Mouse (Mus musculus) heart, embryonic 14.5 days (tissue): Measurements from ENCODE around the gene Lce1a1. TPM values are rescaled to one million over a fixed set of nuclear protein-coding genes. Genes with fewer than 3 reads are reported as not detected.

Source experiments
- ATAC-seq: fragments of 200-750 bp; cut with Nextera tagmentation; 2 replicates; pipeline ENCODE4 v1.8.0; 2017; ENCODE audit warnings: low read depth, moderate TSS enrichment; ENCODE audit not compliant: insufficient number of reproducible peaks, insufficient read depth, low FRiP score
- H3K27ac ChIP-seq, 2 experiments: fragments of 200-500 bp in 1 of 2; fragments of 300-500 bp in 1 of 2; sonication (generic) in 1 of 2; replicated peaks in 1 of 2; 2 replicates each; pipeline ENCODE4 v1.5.1; 2012 to 2014; ENCODE audit warnings: low read depth in 2 of 2, low read length in 2 of 2, control low read depth in 1 of 2, mild to moderate bottlenecking in 1 of 2, mixed read lengths in 1 of 2; ENCODE audit not compliant: control insufficient read depth in 1 of 2, insufficient read depth in 1 of 2
- H3K27me3 ChIP-seq: fragments of 300-500 bp; sonication (generic); 2 replicates; pipeline ENCODE4 v1.6.1; 2014; ENCODE audit warnings: mild to moderate bottlenecking, low read length, control low read depth; ENCODE audit not compliant: control insufficient read depth, insufficient read depth
- H3K36me3 ChIP-seq: fragments of 300-500 bp; sonication (generic); 2 replicates; pipeline ENCODE4 v1.6.1; 2014; ENCODE audit warnings: mild to moderate bottlenecking, control low read depth, low read length, mixed read lengths; ENCODE audit not compliant: control insufficient read depth, insufficient read depth
- H3K4me1 ChIP-seq, 2 experiments: fragments of 200-500 bp in 1 of 2; fragments of 300-500 bp in 1 of 2; sonication (generic) in 1 of 2; 2 replicates each; pipeline ENCODE4 v1.6.1; 2012 to 2014; ENCODE audit warnings: low read length in 2 of 2, control low read depth in 1 of 2, mixed read lengths in 1 of 2; ENCODE audit not compliant: control insufficient read depth in 2 of 2, insufficient read depth in 2 of 2
- H3K4me2 ChIP-seq: fragments of 300-500 bp; sonication (generic); 2 replicates; pipeline ENCODE4 v1.6.1; 2014; ENCODE audit warnings: mild to moderate bottlenecking, low read length
- H3K4me3 ChIP-seq, 2 experiments: fragments of 200-500 bp in 1 of 2; fragments of 300-500 bp in 1 of 2; sonication (generic) in 1 of 2; 2 replicates each; pipeline ENCODE4 v1.5.1; 2012 to 2014; ENCODE audit warnings: low read length in 2 of 2, mild to moderate bottlenecking in 2 of 2, control low read depth in 1 of 2, low read depth in 1 of 2, moderate library complexity in 1 of 2; ENCODE audit not compliant: control insufficient read depth in 1 of 2, insufficient read depth in 1 of 2
- H3K9ac ChIP-seq: fragments of 300-500 bp; sonication (generic); 2 replicates; pipeline ENCODE4 v1.6.1; 2014; ENCODE audit warnings: mild to moderate bottlenecking, low read length
- H3K9me3 ChIP-seq: fragments of 300-500 bp; sonication (generic); 2 replicates; pipeline ENCODE4 v1.6.1; 2016; ENCODE audit warnings: low read length, control low read depth; ENCODE audit not compliant: control insufficient read depth
- WGBS: fragments of 180-500 bp; shearing (Covaris S2); extraction: QIAGEN DNeasy Blood & Tissue Kit; methylation state at CpG from one replicate; pipeline ENCODE4 v1.1.7; 2014; 5-methylcytosine and 5-hydroxymethylcytosine counted together
- polyA plus RNA-seq: library from polyadenylated mRNA; unstranded; fragments of >200 nt; fragmentation: Nextera tagmentation; extraction: Ambion mirVana; gene quantifications from 2 replicates; pipeline ENCODE4 v1.2.1, GENCODE M21; 2014

Lce1a1 gene
- polyA plus RNA-seq, 1 experiment from 2014 or later = not detected

DNA sequence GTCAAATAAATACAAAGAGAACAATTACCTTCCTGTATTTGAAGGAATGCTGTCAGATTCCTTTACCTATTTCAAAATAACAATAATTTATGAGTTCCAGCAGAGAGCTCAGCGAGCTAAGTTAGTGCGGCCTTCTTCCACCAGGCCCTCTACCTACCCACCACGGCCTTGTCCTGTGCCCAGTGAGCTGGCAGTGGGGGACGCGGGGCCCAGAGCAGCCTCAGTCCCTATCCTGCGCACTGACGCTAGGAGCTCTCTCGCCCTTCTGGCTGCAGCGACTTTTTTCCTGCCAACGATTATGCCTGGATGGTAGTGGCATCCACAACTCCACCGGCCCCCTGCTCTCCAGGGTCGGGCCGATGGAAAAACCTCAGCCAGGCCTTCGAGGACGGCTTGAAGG lies 8.3 kb downstream of the Lce1a1 start:
- Histone ChIP-seq H3K9ac (no peak overlapping the region), H3K27ac (no peak overlapping the region)

DNA sequence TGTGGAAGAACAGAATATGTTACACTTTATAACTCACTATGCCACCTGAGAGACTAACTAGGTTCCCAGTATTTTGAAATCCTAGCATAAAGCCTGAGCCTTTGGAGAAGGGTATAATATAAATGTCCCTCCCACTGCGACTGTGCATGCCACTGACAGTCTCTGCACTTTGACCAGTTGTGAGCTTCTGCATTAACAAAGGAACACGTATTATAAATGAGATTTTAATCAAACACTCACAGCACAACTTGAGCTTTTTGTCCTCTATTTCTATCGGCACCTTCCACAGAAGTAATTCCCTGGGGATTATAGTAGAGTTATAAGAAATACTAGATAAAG lies 9.5 kb downstream of the Lce1a1 start:
- H3K4me2 ChIP-seq = no peak overlapping the region
- no peaks in the 10 kb centered on the region for H3K36me3 ChIP-seq

More for the DNA sequence above, 8.3 kb downstream of the Lce1a1 start:
- Histone ChIP-seq H3K9me3 (no peaks in the 10 kb centered on the region), H3K4me3 (no peak overlapping the region), H3K36me3 (no peaks in the 10 kb centered on the region), H3K4me1 (no peaks in the 10 kb centered on the region), H3K4me2 (no peak overlapping the region), H3K27me3 (no peaks in the 10 kb centered on the region)
- ATAC-seq = no peak
- WGBS = 89% methylated on average over 15 of the region's 15 CpGs

GRCm38 (mm10) chr3:92637745-92638652 lies 10.1 kb downstream of the Lce1a1 start:
- ATAC-seq = no peak
- no peaks in the 10 kb centered on the region for H3K4me1 ChIP-seq

More for the DNA sequence above, 9.5 kb downstream of the Lce1a1 start:
- Histone ChIP-seq H3K9me3 (no peaks in the 10 kb centered on the region), H3K9ac (no peak overlapping the region), H3K4me3 (no peak overlapping the region), H3K27me3 (no peaks in the 10 kb centered on the region), H3K4me1 (no peaks in the 10 kb centered on the region), H3K27ac (no peak overlapping the region)
- no peak for ATAC-seq
- 69% methylated on average over 3 of the region's 3 CpGs for WGBS

DNA sequence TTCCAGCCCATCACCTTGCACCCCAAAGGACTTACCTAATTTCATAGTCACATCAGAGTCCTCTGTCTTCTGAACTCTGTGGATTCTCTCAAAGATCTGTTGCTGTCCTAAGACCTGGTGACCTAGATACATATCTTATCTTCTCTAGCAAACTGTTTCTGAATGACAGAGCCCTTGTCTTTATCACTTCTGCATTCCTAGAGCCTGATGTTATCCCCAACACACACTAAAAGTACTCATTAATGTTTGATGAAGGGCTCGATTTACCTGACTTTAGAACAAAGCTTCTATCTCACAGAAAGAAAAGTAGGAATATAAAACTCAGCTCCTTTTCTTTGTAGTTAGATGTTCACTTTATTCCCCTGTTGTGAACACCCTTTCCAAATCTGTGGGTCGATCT lies 26.5 kb downstream of the Lce1a1 start, which contains the start of gene Lce6a:
TSS of gene Lce6a (minus strand) at position 101 of the 400 bp plus-strand sequence.
- no peaks in the 10 kb centered on the region for H3K27me3 ChIP-seq
- H3K9me3 ChIP-seq = no peaks in the 10 kb centered on the region
- no peak within 1 kb of the TSS for H3K27ac ChIP-seq
- no peak within 1 kb of the TSS for H3K4me2 ChIP-seq
- no peak within 1 kb of the TSS for H3K4me3 ChIP-seq
- H3K36me3 ChIP-seq = no peaks in the 10 kb centered on the region
- ATAC-seq = no peak
- 60% methylated on average over 2 of the region's 2 CpGs for WGBS
- no peaks in the 10 kb centered on the region for H3K4me1 ChIP-seq
- no peak within 1 kb of the TSS for H3K9ac ChIP-seq

More at GRCm38 (mm10) chr3:92637745-92638652, 10.1 kb downstream of the Lce1a1 start:
- H3K9ac ChIP-seq = no peak overlapping the region
- H3K4me2 ChIP-seq = no peak overlapping the region
- H3K9me3 ChIP-seq = no peaks in the 10 kb centered on the region
- H3K36me3 ChIP-seq = no peaks in the 10 kb centered on the region
- no peak overlapping the region for H3K4me3 ChIP-seq
- WGBS = 57% methylated on average over 1 of the region's 1 CpGs
- H3K27ac ChIP-seq = no peak overlapping the region
- no peaks in the 10 kb centered on the region for H3K27me3 ChIP-seq

GRCm38 (mm10) chr3:92609804-92610203 lies 38.3 kb downstream of the Lce1a1 start:
- WGBS = 15% methylated on average over 1 of the region's 1 CpGs
- ATAC-seq = no peak

GRCm38 (mm10) chr3:92607392-92607791 lies 40.7 kb downstream of the Lce1a1 start, which contains the start of gene 2210017I01Rik:
2210017I01Rik (minus strand) TSS chr3:92607492.
- no peak within 1 kb of the TSS for H3K9ac ChIP-seq
- no peak within 1 kb of the TSS for H3K27ac ChIP-seq
- no peaks in the 10 kb centered on the region for H3K9me3 ChIP-seq
- H3K36me3 ChIP-seq = no peaks in the 10 kb centered on the region
- H3K27me3 ChIP-seq = no peaks in the 10 kb centered on the region
- H3K4me1 ChIP-seq = no peaks in the 10 kb centered on the region
- ATAC-seq = no peak
- H3K4me3 ChIP-seq = no peak within 1 kb of the TSS
- no peak within 1 kb of the TSS for H3K4me2 ChIP-seq

More at GRCm38 (mm10) chr3:92609804-92610203, 38.3 kb downstream of the Lce1a1 start:
- Histone ChIP-seq H3K27me3 (no peaks in the 10 kb centered on the region), H3K4me2 (no peak overlapping the region), H3K4me1 (no peaks in the 10 kb centered on the region), H3K27ac (no peak overlapping the region), H3K36me3 (no peaks in the 10 kb centered on the region), H3K9ac (no peak overlapping the region), H3K4me3 (no peak overlapping the region), H3K9me3 (no peaks in the 10 kb centered on the region)

- Histone ChIP-seq H3K4me1 (no peaks in the 10 kb centered on the region), H3K4me3 (no peak overlapping the region), H3K27me3 (no peaks in the 10 kb centered on the region), H3K9ac (no peak overlapping the region), H3K4me2 (no peak overlapping the region), H3K27ac (no peak overlapping the region), H3K36me3 (no peaks in the 10 kb centered on the region), H3K9me3 (no peaks in the 10 kb centered on the region)
- ATAC-seq = no peak
- WGBS = 27% methylated on average over 1 of the region's 1 CpGs
These were observed 45.9 kb downstream of the Lce1a1 start for GRCm38 (mm10) chr3:92602169-92602568.
